Mouse (Mus musculus): ENCODE results near the gene Atp11a. TPM values are rescaled to one million over a fixed set of nuclear protein-coding genes. Genes with fewer than 3 reads are reported as not detected.
A peak's percentile ranks its signal among the peaks of the same experiment; 100 is the strongest.

The Atp11a gene
- polyA plus RNA-seq, 1 experiment from 2014 or later: 22.2 TPM

DNA sequence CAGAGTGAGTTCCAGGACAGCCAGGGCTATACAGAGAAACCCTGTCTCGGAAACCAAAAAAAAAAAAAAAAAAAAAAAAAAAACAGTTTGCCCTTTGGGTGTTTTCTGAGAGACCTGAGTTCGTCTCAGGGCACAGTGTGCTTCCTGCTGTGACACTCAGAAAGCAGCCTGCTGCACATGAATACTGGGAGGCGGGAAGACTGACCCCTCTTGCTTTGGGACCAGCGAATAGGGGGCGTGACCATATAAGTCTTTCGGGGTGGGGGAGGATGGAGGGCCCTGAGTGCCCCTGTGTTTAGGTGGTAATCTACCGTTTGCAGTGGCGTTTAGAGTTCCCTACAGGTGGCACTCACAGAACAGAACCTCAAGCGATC is 116.2 kb downstream of the Atp11a start:
- Histone ChIP-seq H3K36me3 (no peaks in the 10 kb centered on the region), H3K4me3 (replicated peaks) (peak overlapping the region; percentile 51), H3K27me3 (peaks cover 22% of the 10 kb centered on the region; the same call in 1 of the 2 replicates), H3K9ac (no peak overlapping the region), H3K4me1 (peaks cover 10% of the 10 kb centered on the region; the same call in 1 of the 2 replicates), H3K4me2 (replicated peaks) (peak overlapping the region; percentile 89), H3K27ac (replicated peaks) (no peak overlapping the region), H3K9me3 (replicated peaks) (no peaks in the 10 kb centered on the region)
- no peak for ATAC-seq (ENCODE audit: insufficient number of reproducible peaks, low FRiP score, low TSS enrichment, low read depth)
- 6% methylated on average over 9 of the region's 9 CpGs for WGBS

DNA sequence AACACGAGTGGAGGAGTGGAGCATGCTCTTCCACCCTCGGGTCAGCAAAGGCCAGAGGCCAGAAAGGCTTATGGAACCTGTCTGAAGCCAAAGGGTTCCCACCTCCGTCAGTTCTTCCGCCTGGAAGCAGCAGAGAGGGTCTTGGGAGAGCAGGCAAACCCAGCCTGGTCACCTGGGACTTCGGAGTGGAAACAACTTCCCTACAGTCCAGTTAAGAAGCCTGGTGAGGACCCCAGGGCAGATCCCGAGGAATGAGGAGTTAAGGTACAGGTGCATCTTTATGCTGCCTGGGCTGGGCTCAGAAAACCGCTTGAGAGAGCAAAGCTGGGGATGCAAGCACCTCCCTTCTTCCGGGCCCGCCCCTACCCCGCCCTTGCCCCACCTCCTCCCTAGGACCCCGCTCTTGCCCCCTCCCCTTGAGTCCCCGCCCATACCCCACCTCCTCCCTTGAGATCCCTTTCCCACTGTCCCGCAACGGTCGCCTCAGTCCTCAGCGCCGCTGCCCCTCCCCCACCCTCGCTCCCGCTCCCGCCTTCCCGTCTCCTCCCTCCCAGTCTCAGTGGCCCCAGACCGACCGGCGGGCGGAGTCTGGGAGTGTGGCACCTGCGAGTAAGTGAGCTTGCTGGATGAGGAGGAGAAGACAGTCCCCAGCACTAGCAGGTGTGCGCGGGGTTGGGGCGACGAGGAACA is 116.7 kb downstream of the Atp11a start, which contains the start of gene Mcf2l:
TSS of gene Mcf2l (plus strand) at position 450 of the 690 bp plus-strand sequence.
- under 1% methylated on average over 29 of the region's 30 CpGs for WGBS
- peak; percentile 76 for ATAC-seq (ENCODE audit: insufficient number of reproducible peaks, low FRiP score, low TSS enrichment, low read depth)
- no peaks in the 10 kb centered on the region for H3K9me3 ChIP-seq (replicated peaks)
- H3K36me3 ChIP-seq: no peaks in the 10 kb centered on the region
- H3K4me2 ChIP-seq (replicated peaks): peak within 1 kb of the TSS; percentile 89
- H3K9ac ChIP-seq: no peak within 1 kb of the TSS
- no peak within 1 kb of the TSS for H3K27ac ChIP-seq (replicated peaks)
- H3K4me3 ChIP-seq (replicated peaks): peak within 1 kb of the TSS; percentile 51
- peaks cover 10% of the 10 kb centered on the region; the same call in 1 of the 2 replicates for H3K4me1 ChIP-seq
- peaks cover 22% of the 10 kb centered on the region; the same call in 1 of the 2 replicates for H3K27me3 ChIP-seq

DNA sequence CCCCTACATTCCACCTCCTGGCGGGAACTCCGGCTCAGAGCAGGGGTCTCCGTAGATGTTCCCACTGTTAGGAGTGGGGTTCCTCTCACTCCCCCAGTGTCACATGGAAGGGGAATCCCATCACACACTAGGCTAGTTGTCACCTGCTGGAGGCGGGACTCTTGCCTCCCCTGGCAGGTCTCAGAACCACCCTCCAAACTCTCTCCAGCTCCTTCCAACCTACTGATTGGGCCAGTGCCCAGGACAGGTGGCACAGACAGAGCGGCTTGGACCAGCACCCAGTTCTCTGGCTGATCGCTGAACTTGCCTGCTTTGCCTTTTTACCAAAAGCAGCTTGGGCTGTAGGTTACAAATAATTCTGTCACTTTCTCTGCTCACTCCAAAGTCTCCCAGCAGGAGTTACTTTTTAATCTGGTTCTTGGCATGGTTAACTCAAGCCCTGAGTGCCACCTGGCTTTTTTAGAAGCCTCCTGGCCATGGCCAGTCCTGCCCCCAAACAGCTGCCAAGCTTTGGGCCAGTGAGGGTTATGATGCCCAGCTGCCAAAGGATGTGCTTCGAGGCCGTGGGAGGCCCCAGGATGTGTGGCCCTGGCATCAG is 117.5 kb downstream of the Atp11a start:
- Histone ChIP-seq H3K36me3 (no peaks in the 10 kb centered on the region), H3K4me3 (replicated peaks) (peak overlapping the region; percentile 51), H3K27ac (replicated peaks) (no peak overlapping the region), H3K9me3 (replicated peaks) (no peaks in the 10 kb centered on the region), H3K27me3 (peaks cover 22% of the 10 kb centered on the region; the same call in 1 of the 2 replicates), H3K4me2 (replicated peaks) (peak overlapping the region; percentile 89), H3K4me1 (peaks cover 10% of the 10 kb centered on the region; the same call in 1 of the 2 replicates), H3K9ac (no peak overlapping the region)
- ATAC-seq (ENCODE audit: insufficient number of reproducible peaks, low FRiP score, low TSS enrichment, low read depth): peak; percentile 49; the same call in 1 of the 2 replicates
- 23% methylated on average over 8 of the region's 8 CpGs for WGBS

DNA sequence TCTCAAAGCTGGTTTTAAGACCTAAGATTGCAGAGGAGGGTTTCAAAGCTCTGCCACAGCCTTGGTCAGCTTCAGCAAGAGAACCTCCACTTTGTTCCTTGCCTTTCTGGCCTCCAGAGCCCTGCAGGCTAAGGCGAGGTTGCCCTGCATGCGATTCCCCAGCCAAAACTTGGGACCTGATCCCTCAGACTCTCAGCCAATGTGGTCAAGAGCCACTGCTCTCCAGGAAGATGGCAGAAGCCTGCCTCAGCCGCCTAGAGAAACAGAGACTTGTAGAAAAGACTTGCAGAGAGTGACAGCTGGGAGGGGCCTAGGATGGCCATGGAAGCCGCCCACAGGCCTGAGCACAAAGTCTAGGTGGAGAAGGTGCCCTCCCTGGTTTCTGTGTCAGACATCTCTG is 118.2 kb downstream of the Atp11a start:
- WGBS: 69% methylated on average over 4 of the region's 4 CpGs
- H3K27me3 ChIP-seq: peaks cover 22% of the 10 kb centered on the region; the same call in 1 of the 2 replicates
- no peak overlapping the region for H3K27ac ChIP-seq (replicated peaks)
- H3K9me3 ChIP-seq (replicated peaks): no peaks in the 10 kb centered on the region
- no peak for ATAC-seq (ENCODE audit: insufficient number of reproducible peaks, low FRiP score, low TSS enrichment, low read depth)
- no peak overlapping the region for H3K4me3 ChIP-seq (replicated peaks)
- no peaks in the 10 kb centered on the region for H3K36me3 ChIP-seq
- peaks cover 10% of the 10 kb centered on the region; the same call in 1 of the 2 replicates for H3K4me1 ChIP-seq
- no peak overlapping the region for H3K9ac ChIP-seq
- H3K4me2 ChIP-seq (replicated peaks): no peak overlapping the region

DNA sequence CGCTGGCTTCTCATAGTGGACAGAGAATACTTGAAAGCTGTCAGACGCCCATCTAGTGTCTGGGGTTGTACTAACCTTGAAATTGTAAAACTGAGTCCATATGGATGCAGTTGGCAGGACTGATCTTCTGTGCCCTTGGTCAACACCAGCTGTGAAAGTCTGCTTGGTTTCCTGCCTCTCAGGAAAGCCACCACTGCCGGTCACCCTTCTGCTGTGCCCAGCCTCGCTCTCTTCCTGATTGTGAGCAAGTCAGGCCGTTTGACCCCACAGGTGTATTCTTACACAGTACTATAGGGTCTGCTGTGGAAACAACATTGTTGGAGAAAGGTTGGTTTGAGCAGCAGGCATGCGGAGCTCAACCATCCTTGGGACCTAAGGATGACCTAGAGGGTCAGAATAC is 120.3 kb downstream of the Atp11a start:
- Histone ChIP-seq H3K4me3 (replicated peaks) (no peak overlapping the region), H3K27me3 (peaks cover 8% of the 10 kb centered on the region; the same call in 1 of the 2 replicates), H3K4me1 (peaks cover 10% of the 10 kb centered on the region; the same call in 1 of the 2 replicates), H3K9ac (no peak overlapping the region), H3K27ac (replicated peaks) (no peak overlapping the region), H3K9me3 (replicated peaks) (no peaks in the 10 kb centered on the region), H3K4me2 (replicated peaks) (no peak overlapping the region), H3K36me3 (no peaks in the 10 kb centered on the region)
- no peak for ATAC-seq (ENCODE audit: insufficient number of reproducible peaks, low FRiP score, low TSS enrichment, low read depth)
- WGBS: 63% methylated on average over 6 of the region's 6 CpGs

DNA sequence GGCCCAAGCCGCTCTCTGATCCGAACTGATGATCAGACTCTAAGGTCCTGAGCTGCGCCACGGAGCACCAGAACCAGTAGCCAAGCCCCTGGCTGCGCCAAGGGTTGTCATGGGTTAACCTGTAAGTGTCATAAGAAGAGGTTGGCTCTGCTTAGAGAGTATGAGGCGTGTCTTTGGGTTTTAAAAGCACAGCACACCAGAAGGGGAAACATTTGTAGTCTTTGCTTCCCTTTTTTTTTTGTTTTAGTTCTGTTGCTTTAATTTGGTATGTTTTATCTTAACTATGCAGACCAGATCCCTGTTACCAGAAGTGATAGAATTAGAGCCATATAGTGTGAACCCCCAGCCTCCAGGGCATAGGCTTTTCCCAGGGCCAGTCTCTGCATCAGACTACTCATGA is 123.3 kb downstream of the Atp11a start:
- Histone ChIP-seq H3K27me3 (no peaks in the 10 kb centered on the region), H3K9ac (no peak overlapping the region), H3K4me3 (replicated peaks) (no peak overlapping the region), H3K9me3 (replicated peaks) (no peaks in the 10 kb centered on the region), H3K36me3 (no peaks in the 10 kb centered on the region), H3K4me1 (no peaks in the 10 kb centered on the region), H3K27ac (replicated peaks) (no peak overlapping the region), H3K4me2 (replicated peaks) (no peak overlapping the region)
- no peak for ATAC-seq (ENCODE audit: insufficient number of reproducible peaks, low FRiP score, low TSS enrichment, low read depth)
- WGBS: 83% methylated on average over 6 of the region's 6 CpGs

DNA sequence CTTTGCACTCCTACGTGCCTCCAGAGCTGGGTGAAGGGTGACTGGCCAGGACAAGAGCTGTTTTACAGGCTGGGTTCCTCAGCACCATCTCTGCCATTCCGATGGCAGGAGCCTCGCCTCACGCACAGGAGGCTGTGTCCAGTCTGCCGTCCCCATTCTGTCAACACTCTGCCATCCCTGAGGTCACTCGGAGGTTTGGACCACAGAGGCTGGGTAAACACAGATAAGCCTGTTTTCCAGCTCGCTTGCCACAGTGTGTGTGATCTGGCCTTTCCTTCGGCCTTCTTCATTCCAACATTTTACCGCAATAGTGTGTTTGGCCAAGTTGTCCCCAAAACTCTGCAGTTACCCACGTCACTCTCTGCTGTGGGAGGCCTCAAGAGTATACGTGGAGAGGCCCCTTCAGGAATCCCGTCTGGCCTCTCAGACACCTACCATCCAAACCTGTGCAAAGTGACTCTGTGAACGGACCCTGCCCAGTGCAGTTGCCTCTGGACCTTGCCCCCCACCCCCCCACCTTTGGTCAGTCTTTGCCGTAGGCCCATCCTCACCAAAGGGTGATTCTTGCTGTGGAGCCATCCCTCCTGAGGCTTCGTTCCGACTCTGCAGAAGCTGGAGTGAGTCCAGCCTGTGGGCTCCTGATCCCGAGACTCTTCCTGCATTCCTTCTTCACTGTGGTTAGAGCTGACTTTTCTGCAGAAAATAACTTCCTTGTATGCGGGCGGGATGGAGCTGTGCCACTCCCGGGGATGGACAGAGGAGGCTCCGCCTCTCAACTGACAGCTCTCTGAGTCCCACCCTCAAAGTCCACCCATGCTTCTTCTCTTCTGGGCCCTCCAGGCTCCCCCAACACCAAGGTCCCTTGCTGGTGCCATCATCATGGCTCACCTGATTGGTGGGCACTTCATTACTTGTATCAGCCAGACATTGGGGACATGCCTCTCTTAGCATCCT is 126.5 kb downstream of the Atp11a start:
- H3K36me3 ChIP-seq: no peaks in the 10 kb centered on the region
- ATAC-seq (ENCODE audit: insufficient number of reproducible peaks, low FRiP score, low TSS enrichment, low read depth): 0 out of 2 replicates have a peak, but pooled peaks have one; percentile 63
- no peaks in the 10 kb centered on the region for H3K27me3 ChIP-seq
- no peak overlapping the region for H3K27ac ChIP-seq (replicated peaks)
- no peaks in the 10 kb centered on the region for H3K9me3 ChIP-seq (replicated peaks)
- H3K4me1 ChIP-seq: no peaks in the 10 kb centered on the region
- no peak overlapping the region for H3K4me3 ChIP-seq (replicated peaks)
- no peak overlapping the region for H3K9ac ChIP-seq
- 66% methylated on average over 21 of the region's 21 CpGs for WGBS
- no peak overlapping the region for H3K4me2 ChIP-seq (replicated peaks)

DNA sequence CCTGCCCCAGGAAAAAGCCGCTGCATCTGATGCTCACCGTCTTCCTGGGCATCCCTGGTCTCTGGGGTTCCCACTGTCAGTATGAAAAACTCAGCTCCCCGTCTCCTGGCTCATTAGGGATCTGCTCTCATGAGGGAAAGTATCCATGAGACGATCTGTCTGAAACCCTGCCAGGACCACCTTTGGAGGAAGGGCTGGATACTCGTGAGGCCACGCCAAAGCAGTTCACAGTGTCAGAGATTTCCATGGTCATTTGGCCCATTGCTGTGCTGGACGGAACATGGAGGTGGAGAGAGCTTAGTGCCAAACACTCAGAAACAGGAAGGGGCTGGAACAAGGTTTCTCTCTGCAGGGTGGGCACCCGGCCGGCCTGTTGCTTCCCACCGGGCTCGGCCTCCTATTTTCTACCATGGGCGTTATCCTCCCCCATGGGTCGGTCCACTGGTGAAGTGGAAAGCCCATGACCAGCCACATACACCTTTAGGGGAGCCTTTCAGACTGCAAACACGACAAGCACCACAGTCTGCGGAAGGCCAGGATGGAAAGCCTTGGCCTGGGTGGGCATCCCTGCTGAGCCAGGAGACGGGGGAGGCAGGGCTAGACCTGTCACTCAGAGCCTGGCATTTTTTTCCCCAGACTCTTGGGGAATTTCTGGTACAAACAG is 131.1 kb downstream of the Atp11a start:
- Histone ChIP-seq H3K4me2 (replicated peaks) (no peak overlapping the region), H3K27me3 (no peaks in the 10 kb centered on the region), H3K9ac (no peak overlapping the region), H3K4me3 (replicated peaks) (no peak overlapping the region), H3K9me3 (replicated peaks) (no peaks in the 10 kb centered on the region), H3K4me1 (0 out of 2 replicates have a peak, but pooled peaks cover 2% of the 10 kb centered on the region), H3K36me3 (no peaks in the 10 kb centered on the region), H3K27ac (replicated peaks) (no peak overlapping the region)
- WGBS: 78% methylated on average over 16 of the region's 16 CpGs
- ATAC-seq (ENCODE audit: insufficient number of reproducible peaks, low FRiP score, low TSS enrichment, low read depth): no peak

DNA sequence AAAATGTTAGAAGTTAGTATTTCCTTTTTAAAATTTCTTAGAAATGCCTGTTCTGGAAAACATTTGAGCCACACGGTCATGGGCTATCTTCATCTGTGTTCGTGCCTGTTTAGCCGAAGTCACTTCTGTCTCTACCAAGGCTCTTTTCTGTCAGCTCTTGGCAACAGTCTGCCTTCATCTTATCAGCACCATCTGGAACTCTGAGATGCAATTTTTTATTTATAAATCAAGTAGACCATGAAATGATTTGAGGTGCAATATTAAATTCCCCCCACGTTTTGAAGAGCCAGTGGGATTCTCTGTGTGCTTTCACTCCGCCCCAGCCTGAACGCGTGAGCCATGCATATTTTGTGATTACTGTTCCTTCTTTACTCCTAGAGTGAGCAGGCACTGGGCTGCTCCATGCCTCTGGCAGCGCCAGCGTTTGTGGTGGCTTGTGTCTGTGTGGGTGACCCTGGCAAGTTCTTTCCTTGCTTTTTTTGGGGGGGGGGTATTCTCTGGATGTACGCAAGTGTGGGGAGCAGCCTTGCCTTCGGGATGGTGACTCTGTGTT is 132.3 kb downstream of the Atp11a start:
- no peak for ATAC-seq (ENCODE audit: insufficient number of reproducible peaks, low FRiP score, low TSS enrichment, low read depth)
- Histone ChIP-seq H3K9ac (no peak overlapping the region), H3K4me3 (replicated peaks) (no peak overlapping the region), H3K4me1 (0 out of 2 replicates have a peak, but pooled peaks cover 2% of the 10 kb centered on the region), H3K27ac (replicated peaks) (no peak overlapping the region), H3K27me3 (no peaks in the 10 kb centered on the region), H3K4me2 (replicated peaks) (no peak overlapping the region), H3K36me3 (no peaks in the 10 kb centered on the region), H3K9me3 (replicated peaks) (no peaks in the 10 kb centered on the region)
- WGBS: 60% methylated on average over 11 of the region's 11 CpGs

DNA sequence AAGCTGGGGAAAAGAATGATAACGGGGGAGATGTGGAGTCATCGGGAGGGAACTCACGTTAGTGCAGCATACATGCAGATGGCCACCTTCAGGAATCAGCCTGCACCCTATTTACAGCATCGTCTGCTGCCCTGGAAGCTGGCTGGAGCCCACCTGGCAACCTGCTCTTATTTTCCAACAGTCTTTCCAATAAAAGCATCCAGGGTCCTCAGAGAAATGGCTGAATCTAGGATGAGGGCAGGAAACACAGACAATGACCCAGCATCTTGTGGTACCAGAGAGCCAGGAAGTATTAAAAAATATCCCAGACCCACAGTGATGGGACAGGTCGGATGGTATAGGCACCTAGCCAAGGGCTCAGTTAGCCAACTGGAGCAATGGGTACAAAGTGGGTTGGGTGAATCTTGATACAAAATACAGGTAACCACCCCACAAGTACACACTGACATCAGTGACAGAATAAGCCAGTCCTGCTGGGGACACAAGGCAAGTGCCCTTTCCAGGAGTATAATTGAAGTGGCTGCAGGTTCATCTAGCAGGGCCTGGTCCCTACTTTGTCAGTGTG is 136.2 kb downstream of the Atp11a start:
- Histone ChIP-seq H3K4me1 (peaks cover 2% of the 10 kb centered on the region; the same call in 1 of the 2 replicates), H3K4me2 (replicated peaks) (no peak overlapping the region), H3K36me3 (no peaks in the 10 kb centered on the region), H3K9me3 (replicated peaks) (no peaks in the 10 kb centered on the region), H3K27me3 (no peaks in the 10 kb centered on the region), H3K4me3 (replicated peaks) (no peak overlapping the region), H3K9ac (no peak overlapping the region), H3K27ac (replicated peaks) (no peak overlapping the region)
- 73% methylated on average over 5 of the region's 5 CpGs for WGBS
- ATAC-seq (ENCODE audit: insufficient number of reproducible peaks, low FRiP score, low TSS enrichment, low read depth): no peak

Data from embryonic facial prominence, embryonic 15.5 days (tissue).